Mouse (Mus musculus) brown adipose tissue, adult 24 weeks (tissue): Measurements from ENCODE around the gene Jmjd1c. TPM values are rescaled to one million over a fixed set of nuclear protein-coding genes. Genes with fewer than 3 reads are reported as not detected.

Source experiments
- H3K27ac ChIP-seq: fragments of 200-500 bp; replicated peaks from 2 replicates; pipeline ENCODE4 v1.5.1; 2012; ENCODE audit warnings: low read depth, mild to moderate bottlenecking, low read length
- H3K4me1 ChIP-seq: fragments of 200-500 bp; 2 replicates; pipeline ENCODE4 v1.6.1; 2012; ENCODE audit warnings: low read length, mixed read lengths; ENCODE audit not compliant: control insufficient read depth, insufficient read depth, insufficient read length
- H3K4me3 ChIP-seq: fragments of 200-500 bp; 2 replicates; pipeline ENCODE4 v1.5.1; 2012; ENCODE audit warnings: low read depth, mild to moderate bottlenecking, low read length, moderate library complexity; ENCODE audit not compliant: insufficient read depth
- polyA plus RNA-seq: library from polyadenylated mRNA; stranded (reverse); fragments of >200 nt; gene quantifications from 2 replicates; pipeline ENCODE4 v1.2.4, GENCODE M21; 2012; ENCODE audit not compliant: missing spikeins, insufficient read depth, insufficient read length

Gene Jmjd1c
- polyA plus RNA-seq, 1 experiment: 12.7 TPM

DNA sequence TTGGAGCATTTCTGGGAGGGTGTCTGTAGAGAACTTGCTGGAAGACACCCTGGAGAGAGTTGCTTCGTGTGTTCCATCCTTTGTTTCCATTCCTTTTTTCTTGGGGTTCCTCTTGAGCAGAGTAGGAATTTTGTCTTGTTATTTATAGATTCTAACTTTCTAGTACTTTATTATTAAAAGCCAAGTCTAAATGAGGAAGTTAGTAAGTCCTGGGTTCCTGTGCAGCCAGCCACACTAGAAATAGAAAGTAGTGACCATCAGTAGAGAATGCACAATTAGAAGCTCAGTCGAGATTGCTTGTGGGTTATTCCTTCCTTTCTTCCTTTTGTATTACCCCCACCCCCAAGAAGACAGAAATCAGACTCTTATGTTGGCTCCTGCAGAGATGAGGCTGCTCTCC is 27.8 kb downstream of the Jmjd1c start:
- H3K4me3 ChIP-seq: no peak overlapping the region
- no peak overlapping the region for H3K27ac ChIP-seq
- peaks cover 11% of the 10 kb centered on the region; the same call in 1 of the 2 replicates for H3K4me1 ChIP-seq

DNA sequence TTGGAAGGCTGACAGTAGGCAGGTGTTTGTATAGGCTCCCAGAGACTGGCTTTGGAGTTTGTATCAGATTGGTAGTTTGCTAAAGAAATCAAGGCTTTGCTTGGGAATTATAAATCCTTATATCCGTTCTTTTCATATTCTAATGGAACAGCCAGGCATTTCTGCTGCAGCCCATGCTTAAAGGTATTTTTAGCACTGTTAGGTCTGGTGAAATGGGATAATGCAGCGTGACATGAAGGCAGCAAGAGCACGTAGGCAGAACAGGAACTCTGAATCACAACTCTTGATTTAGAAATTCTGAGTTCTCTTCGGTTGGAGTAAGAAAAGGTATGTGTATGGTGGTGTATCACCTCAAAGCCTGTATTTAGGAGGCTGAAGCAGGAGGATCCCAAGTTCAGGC is 28.2 kb downstream of the Jmjd1c start:
- Histone ChIP-seq H3K27ac (no peak overlapping the region), H3K4me1 (peaks cover 11% of the 10 kb centered on the region; the same call in 1 of the 2 replicates), H3K4me3 (no peak overlapping the region)

DNA sequence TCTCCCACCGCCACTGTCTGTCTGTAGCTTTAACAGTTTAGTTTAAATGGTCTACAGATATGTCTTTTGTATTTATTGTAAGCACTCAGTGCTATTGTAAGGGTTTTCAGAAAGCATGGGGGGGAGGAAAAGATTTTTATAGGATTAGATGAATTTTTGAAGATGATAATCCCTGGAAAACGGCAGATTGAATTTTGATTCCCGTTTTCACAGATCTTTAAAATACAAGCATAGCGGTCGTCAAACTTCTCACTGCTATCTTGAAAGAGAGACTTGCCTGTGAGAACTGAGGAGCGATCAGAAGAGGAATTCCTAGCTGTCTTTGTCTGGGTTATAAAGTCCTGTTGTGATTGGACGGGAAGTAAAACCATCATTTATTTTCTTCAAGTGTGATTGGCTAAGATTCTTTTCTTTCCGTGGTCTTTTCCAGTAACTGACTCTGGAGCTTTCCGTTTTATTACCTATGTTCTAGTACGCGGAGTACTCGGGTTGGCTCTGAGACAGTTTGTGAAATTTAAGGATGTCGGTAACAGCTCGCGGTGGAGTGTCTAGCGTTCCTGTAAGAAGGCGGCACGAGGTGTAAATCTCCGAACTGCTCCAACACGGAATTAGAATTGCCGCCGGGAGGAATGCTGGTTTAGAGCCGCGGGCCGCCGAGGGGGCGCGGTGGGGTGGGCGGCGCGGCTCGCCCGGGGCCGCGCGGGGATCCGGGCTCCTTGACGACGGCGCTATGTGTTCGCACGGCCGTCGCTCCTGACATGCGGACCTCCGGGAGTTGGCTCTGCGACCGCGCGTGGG is 30.3 kb downstream of the Jmjd1c start:
- Histone ChIP-seq H3K4me1 (peaks cover 9% of the 10 kb centered on the region; the same call in 1 of the 2 replicates), H3K4me3 (peak overlapping the region; percentile 92), H3K27ac (peak overlapping the region; percentile 7; the same call in 1 of the 2 replicates)

DNA sequence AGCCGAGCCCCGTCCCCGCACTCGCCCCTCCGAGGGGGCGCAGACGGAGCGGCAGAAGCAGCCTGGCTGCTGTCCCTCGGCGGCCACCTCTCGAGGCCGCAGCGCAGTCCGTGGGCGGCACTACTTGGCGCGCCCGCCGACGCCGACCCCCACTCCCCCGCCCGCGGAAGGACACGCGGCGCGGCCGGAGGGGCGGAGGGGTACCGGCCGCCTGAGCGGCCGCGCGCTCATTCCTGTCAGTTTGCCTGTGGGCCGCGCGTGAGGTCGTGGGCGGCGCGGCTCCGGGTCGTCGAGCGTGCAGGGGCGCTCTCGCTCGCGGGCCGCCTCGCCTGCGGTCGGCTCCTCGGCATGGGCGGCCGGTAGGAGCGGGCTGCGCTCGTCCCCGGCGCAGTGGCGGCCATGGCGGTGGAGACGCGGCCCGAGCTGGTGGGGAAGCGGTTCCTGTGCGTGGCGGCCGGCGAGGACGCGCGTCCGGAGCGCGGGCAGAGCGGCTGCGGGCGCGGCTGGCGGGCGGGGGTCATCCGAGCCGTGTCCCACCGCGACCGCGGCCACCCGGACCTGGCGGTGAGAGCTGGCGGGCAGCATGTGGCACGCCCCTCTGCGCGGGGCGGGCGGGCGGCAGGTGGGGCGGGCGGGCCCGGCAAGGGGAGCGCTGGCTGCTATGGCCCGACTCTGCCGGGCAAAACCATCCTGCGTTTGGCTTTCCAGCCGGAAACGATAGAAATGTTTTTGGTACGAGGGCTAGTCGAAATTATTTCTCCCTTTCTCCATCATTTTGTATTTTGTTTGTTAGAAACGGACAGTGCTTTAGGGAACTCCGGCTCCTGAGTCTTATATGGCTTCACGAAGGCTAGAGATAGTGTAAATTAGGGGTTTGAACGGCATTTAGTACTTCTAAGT is 31.2 kb downstream of the Jmjd1c start:
- Histone ChIP-seq H3K4me1 (peaks cover 9% of the 10 kb centered on the region; the same call in 1 of the 2 replicates), H3K27ac (0 out of 2 replicates have a peak overlapping the region, but pooled peaks have one; percentile 7), H3K4me3 (peak overlapping the region; percentile 92)

DNA sequence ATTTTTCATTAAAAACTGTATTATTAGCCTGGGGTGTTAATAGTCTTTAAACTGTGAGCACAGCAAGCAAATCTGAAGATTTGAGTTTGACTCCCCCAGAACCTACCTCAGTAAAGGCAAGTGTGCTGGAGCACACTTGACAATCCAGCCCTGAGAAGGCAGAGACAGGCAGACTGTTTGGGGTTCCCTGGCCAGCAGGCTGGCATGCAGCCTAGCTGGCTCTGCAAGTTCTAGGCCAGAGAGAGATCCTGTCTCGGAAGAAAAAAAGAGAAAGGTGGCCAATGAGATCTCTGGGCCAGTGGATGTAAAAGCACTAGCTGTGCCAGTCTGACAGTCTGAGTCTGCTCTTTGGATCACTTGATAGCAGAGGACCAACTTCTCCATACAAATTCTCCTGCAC is 33.6 kb downstream of the Jmjd1c start:
- peaks cover 4% of the 10 kb centered on the region; the same call in 1 of the 2 replicates for H3K4me1 ChIP-seq
- H3K4me3 ChIP-seq: no peak overlapping the region
- H3K27ac ChIP-seq: no peak overlapping the region

DNA sequence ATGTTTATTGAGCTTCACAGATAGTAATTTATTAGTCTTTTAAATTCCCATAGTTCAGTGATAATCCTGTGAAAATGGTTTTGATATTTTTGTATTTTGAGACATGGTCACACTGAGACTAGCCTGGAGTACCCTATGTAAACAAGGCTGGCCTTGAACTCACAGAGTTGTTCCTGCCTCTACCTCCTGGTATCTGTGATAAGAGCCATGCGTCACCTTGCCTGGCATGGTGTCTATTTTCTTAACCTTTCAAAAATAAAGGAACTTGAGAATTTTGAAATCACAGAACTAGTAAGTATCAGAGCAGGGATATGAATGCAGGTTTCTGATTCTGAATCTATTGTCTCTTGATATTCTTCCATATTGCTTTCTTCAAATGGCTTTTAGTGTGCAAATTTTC is 35.8 kb downstream of the Jmjd1c start:
- Histone ChIP-seq H3K4me3 (no peak overlapping the region), H3K4me1 (peaks cover 4% of the 10 kb centered on the region; the same call in 1 of the 2 replicates), H3K27ac (no peak overlapping the region)

DNA sequence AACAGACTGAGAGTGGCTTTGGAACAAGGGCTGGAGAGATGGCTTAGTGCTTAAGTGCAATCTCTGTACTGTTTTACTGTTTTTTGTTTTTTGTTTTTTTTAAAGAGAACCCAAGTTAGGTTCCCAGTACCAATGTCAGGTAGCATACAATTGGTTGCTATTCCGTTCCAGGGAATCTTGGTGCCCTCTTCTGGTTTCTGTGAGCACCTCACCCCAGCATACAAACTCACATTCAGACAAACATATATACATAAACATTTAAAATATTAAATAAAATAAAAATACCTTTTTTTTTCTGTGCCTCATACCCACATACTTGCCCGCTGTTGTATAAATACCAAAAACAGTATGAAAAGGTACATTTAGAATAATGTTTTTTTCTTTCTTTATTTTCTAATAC is 38.4 kb downstream of the Jmjd1c start:
- Histone ChIP-seq H3K4me3 (no peak overlapping the region), H3K27ac (no peak overlapping the region), H3K4me1 (peaks cover 3% of the 10 kb centered on the region; the same call in 1 of the 2 replicates)

DNA sequence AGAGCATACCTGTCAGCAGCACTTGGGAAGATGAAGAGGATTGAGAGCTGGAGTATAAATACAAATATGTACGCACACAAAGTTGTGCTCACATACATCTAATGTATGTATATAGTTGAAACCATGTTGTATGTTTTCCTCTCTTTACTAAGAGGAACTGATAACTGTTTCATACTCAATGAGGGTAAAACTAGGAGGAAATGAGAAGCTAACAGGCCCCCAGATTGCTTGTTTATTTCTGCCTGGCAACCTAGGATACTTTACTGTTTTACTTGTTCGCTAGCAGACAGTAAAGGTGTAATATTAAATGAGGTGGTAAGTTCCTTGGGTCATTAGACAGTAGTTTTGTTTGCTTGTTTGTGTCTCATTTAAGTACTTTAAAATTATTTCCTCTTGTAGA is 41.5 kb downstream of the Jmjd1c start:
- Histone ChIP-seq H3K4me1 (no peaks in the 10 kb centered on the region), H3K27ac (no peak overlapping the region), H3K4me3 (no peak overlapping the region)

DNA sequence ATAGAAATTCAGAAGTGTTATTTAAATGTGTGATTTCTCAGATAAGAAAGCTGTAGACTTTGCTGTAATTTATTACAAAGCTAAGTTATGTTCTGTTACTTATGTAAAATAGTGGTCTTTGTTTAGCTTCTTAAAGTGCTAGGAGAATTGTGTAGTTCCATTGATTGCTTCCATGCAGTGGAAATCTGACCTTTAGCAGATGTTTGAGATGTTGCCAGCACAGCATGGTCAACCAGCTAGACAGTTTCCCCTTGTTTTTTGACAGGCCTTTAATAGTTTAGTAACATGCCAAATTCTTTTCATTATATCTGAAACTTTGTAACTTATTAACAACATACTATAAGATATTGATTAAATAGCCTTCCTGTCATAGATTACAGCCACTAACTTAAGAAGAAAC is 47.7 kb downstream of the Jmjd1c start:
- Histone ChIP-seq H3K27ac (no peak overlapping the region), H3K4me3 (no peak overlapping the region), H3K4me1 (0 out of 2 replicates have a peak, but pooled peaks cover 2% of the 10 kb centered on the region)

DNA sequence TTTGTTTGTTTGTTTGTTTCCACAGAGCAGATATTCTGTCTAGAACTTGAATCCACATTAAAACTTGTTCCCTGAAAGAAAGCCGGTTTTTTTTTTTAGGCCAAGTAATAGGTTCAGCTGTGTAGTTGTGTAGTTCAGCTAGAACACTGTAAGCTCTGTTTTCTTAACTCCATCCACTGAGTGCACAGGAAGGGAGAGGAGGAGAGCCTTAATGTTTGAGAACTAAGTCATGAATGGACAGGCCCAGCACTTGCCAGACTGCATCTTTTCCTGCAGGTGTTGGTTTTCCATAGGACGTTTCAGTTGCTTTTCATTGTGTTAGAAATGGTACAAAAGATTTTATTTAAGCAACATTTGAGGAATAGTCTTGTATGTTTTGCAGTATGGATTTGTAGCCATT is 48.3 kb downstream of the Jmjd1c start:
- H3K4me1 ChIP-seq: 0 out of 2 replicates have a peak, but pooled peaks cover 2% of the 10 kb centered on the region
- no peak overlapping the region for H3K27ac ChIP-seq
- no peak overlapping the region for H3K4me3 ChIP-seq

DNA sequence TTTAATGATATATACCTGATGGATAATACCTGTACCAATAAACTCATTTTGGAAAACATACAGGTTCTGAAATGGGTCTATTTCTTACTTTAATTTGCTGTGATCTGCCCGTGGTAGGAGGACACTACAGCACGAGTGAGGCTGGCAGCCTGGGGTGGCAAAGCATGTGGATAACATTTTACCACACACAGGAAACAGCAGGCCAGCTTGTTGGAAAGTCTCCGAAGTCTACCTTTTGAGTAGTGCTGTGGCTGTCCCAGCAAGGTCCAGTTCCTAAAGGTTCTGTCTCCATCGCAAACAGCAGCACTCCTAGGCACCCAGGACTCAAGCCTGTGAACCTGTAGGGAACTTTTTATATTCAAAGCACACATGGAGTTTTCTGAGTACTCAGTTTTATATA is 49.7 kb downstream of the Jmjd1c start:
- Histone ChIP-seq H3K4me1 (0 out of 2 replicates have a peak, but pooled peaks cover 2% of the 10 kb centered on the region), H3K27ac (no peak overlapping the region), H3K4me3 (no peak overlapping the region)

DNA sequence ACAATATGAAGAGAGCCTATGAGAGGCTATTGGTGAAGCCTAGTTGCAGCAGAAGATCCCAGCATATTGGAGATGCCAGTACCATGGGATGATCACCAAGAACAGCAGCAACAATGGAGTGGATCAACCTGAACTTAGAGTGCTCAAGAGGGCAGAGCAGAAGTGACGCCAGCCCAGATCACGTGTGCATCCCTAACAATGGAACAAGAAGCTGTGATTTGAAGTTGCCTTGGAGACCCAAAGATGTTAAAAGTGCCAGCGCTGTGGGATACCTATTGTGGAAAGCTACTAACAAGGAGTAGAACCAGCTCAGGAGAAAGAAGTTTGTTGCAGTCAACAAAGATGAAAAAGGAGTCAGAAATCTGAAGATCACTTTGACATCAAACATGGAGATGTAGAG is 55.8 kb downstream of the Jmjd1c start:
- Histone ChIP-seq H3K4me3 (no peak overlapping the region), H3K27ac (no peak overlapping the region)

DNA sequence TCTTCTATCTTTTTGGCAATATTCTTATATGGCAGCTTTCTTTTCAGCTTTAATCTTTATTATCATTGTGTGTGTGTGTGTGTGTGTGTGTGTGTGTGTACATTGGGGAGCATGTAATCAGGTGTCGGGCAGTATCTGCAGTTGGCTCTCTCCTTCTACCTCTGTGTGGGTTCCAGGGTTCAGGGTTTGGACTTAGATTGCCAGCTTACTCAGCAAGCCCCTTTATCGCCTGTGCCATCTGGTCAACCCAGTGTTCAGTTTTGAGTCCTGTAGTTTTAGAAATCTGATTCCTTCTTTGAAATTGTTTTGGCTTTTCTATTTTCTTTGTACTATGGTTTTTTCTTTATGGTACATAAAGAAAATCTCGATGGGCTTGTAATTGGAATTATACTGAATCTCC is 58.7 kb downstream of the Jmjd1c start:
- Histone ChIP-seq H3K4me3 (no peak overlapping the region), H3K4me1 (no peaks in the 10 kb centered on the region; the same call in 1 of the 2 replicates)

More for the DNA sequence above, 55.8 kb downstream of the Jmjd1c start:
- H3K4me1 ChIP-seq: no peaks in the 10 kb centered on the region; the same call in 1 of the 2 replicates

DNA sequence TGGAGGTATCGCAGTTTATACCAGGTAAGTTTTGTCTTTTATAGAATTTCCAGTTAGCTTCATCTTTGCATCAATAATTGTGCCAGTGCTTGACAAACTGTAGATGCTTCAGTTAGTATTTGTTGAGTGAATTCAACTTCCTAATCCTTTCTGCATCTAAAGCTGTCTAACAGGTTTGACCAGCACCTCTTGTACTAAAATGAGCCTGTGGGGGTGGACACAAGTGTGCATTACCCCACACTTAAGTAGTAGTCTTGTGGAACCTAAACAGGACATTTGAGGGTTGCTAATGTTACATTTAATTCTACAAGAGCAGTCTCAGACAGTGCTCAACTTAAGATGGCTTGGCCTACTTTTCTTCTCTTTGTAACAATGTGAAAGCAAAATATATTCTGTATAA is 78.1 kb downstream of the Jmjd1c start:
- no peaks in the 10 kb centered on the region for H3K4me1 ChIP-seq
- H3K4me3 ChIP-seq: no peak overlapping the region

More for the DNA sequence above, 58.7 kb downstream of the Jmjd1c start:
- H3K27ac ChIP-seq: no peak overlapping the region

DNA sequence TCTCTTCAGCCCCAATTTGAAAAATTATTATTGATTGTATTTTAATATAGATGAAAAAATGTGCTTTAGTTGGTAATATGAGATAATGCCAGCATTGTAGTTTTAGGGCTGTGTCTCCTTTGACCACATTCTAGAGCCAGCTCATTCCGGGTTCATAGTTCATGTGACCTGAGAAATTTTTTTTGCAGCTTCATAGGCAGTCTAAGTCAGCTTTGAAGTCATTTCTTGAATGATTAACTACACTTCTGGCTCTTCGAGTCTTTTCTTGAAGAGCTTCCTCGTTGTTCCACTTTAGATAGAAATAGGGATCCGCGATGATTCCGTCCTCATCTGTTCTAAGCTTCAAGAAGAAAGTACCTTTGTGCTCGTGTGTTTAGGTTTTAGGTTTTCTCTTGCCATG is 80.1 kb downstream of the Jmjd1c start:
- H3K4me3 ChIP-seq: no peak overlapping the region
- H3K27ac ChIP-seq: no peak overlapping the region
- H3K4me1 ChIP-seq: no peaks in the 10 kb centered on the region; the same call in 1 of the 2 replicates

More for the DNA sequence above, 78.1 kb downstream of the Jmjd1c start:
- no peak overlapping the region for H3K27ac ChIP-seq
